Mouse (Mus musculus) 3134 (cell line): ENCODE data around the gene Il12rb1.
A peak's percentile ranks its signal among the peaks of the same experiment; 100 is the strongest.

ENCODE experiments used
- DNase-seq: peaks from one replicate; pipeline ENCODE4 v3.0.0-alpha.2; 2011; ENCODE audit warnings: low spot score; ENCODE audit not compliant: insufficient read length; ENCODE audit errors: extremely low read depth

Gene Il12rb1

GRCm38 (mm10) chr8:70846371-70847154 is 38.3 kb downstream of the Il12rb1 start:
- no peak for DNase-seq

GRCm38 (mm10) chr8:70849333-70849990 is 41.2 kb downstream of the Il12rb1 start:
- peak; percentile 59 for DNase-seq

- no peak for DNase-seq
These were observed 42.0 kb downstream of the Il12rb1 start for GRCm38 (mm10) chr8:70850132-70850845.

- no peak for DNase-seq
These were observed 42.7 kb downstream of the Il12rb1 start for GRCm38 (mm10) chr8:70850947-70851346.

- no peak for DNase-seq
These were observed 43.6 kb downstream of the Il12rb1 start for GRCm38 (mm10) chr8:70851837-70852236.

GRCm38 (mm10) chr8:70852595-70853231 is 44.5 kb downstream of the Il12rb1 start:
- DNase-seq: no peak

GRCm38 (mm10) chr8:70853863-70854262 is 45.6 kb downstream of the Il12rb1 start:
- no peak for DNase-seq

GRCm38 (mm10) chr8:70856028-70856427 is 47.8 kb downstream of the Il12rb1 start:
- no peak for DNase-seq

GRCm38 (mm10) chr8:70856541-70857197 is 48.4 kb downstream of the Il12rb1 start:
- no peak for DNase-seq

GRCm38 (mm10) chr8:70857516-70857915 is 49.3 kb downstream of the Il12rb1 start:
- DNase-seq: no peak

GRCm38 (mm10) chr8:70862824-70863641 is 54.8 kb downstream of the Il12rb1 start, which contains the start of gene Kcnn1:
Kcnn1 (minus strand) TSS chr8:70863258.
- no peak for DNase-seq

GRCm38 (mm10) chr8:70863956-70864711 is 55.9 kb downstream of the Il12rb1 start:
- DNase-seq: peak; percentile 54

GRCm38 (mm10) chr8:70864712-70865221 is 56.5 kb downstream of the Il12rb1 start:
- peak; percentile 57 for DNase-seq

GRCm38 (mm10) chr8:70865350-70866000 is 57.2 kb downstream of the Il12rb1 start:
- peak; percentile 95 for DNase-seq

- DNase-seq: no peak
These were observed 57.8 kb downstream of the Il12rb1 start for GRCm38 (mm10) chr8:70866001-70866520.

- no peak for DNase-seq
These were observed 58.3 kb downstream of the Il12rb1 start for GRCm38 (mm10) chr8:70866566-70866965.

GRCm38 (mm10) chr8:70868559-70869198 is 60.4 kb downstream of the Il12rb1 start:
- DNase-seq: no peak
